Mouse (Mus musculus) urinary bladder, postnatal 4 days (tissue): ENCODE results near the gene Cd86.

Source experiments
- DNase-seq, 2 experiments: peaks; one replicate each; pipeline ENCODE4 v3.0.0; 2021 to 2022; ENCODE audit warnings: low spot score in 2 of 2

Gene Cd86

DNA sequence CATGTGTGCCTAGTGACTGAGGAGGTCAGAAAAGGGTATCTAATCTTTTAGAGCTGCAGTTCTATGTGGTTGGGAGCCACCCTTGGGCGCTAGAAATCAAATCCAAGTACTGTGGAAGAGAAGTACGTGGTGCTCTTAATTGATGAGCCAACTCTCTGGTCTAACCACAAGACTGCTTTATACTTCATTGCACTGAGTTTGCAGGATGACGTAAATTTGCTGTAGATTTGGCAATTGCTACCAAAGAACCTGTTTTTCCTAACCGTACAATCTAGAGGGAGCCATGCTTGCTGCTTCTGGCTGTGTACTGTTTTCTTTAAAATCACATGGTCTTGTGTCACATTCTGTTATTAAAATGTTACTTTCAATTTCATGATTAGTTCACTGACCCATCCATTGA is 10.0 kb downstream of the Cd86 start:
- DNase-seq = no peak

DNA sequence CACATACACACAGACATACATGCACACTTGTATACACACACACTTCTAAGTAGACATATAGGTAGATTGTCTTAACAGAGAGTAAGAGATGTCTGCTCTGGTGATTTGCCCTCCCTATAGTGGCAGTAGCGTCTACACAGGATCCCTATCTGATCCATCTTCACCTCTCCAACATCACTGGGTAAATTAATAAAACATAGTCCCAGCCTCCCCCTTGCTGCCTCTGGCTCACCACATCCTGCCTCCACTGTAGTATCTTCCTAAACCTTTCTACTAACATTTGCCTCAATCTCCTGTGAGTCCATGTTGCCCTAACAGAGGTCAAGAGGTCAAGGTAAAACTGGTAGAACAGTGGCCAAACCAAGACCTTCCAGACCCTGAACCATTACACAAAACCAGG is 10.7 kb downstream of the Cd86 start:
- no peak for DNase-seq

DNA sequence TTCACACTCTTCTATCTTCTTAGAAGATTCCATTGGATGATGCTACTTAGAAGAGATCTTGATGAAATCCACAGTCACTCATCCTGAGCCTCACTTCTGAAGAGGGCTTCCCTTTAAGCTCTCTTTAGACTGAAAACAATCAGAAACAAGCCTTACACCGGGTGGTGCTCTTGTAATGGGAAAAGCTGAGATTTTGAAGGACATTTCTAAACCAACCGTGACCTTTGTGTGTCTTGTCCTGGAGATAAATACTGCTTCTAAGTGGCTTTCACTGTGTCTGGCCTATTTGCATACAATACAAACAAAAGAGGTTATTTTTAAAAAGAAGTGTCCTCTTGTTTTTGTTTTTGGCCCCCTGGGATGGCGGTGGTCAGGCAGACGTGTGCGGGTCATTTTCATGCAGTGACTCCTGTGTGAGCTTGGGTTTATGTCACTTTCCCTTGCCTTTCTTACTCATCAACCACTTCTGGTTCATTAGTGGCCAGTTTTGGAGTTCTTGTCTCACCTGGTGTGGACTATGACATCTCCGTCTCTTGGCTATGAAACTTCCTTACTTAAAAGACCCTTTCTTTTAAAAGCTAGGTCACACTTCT is 14.6 kb downstream of the Cd86 start:
- DNase-seq = no peak

DNA sequence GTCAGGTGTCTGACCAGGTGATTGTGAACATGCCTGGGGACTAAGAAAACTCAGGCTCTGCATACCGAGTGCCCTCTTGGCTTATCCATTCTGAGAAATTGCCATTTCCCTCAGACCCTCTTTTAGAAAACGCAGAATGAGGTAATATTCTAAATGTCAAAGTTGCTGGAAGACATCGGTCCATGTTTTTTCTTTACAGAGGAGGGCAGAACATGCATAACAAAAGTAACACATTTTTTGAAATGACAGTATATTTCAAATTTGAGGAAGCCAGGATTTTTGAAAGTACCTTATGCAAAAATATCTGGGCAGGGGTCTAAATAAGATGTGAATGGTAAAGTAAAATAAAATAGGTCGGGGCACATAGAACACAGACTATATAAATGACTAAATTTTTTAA is 15.4 kb downstream of the Cd86 start:
- DNase-seq = no peak

- DNase-seq = no peak
These were observed 16.6 kb downstream of the Cd86 start for GRCm38 (mm10) chr16:36649304-36649703.

GRCm38 (mm10) chr16:36645124-36645523 is 20.8 kb downstream of the Cd86 start:
- no peak for DNase-seq

- DNase-seq = no peak
These were observed 23.2 kb downstream of the Cd86 start for GRCm38 (mm10) chr16:36642696-36643046.

DNA sequence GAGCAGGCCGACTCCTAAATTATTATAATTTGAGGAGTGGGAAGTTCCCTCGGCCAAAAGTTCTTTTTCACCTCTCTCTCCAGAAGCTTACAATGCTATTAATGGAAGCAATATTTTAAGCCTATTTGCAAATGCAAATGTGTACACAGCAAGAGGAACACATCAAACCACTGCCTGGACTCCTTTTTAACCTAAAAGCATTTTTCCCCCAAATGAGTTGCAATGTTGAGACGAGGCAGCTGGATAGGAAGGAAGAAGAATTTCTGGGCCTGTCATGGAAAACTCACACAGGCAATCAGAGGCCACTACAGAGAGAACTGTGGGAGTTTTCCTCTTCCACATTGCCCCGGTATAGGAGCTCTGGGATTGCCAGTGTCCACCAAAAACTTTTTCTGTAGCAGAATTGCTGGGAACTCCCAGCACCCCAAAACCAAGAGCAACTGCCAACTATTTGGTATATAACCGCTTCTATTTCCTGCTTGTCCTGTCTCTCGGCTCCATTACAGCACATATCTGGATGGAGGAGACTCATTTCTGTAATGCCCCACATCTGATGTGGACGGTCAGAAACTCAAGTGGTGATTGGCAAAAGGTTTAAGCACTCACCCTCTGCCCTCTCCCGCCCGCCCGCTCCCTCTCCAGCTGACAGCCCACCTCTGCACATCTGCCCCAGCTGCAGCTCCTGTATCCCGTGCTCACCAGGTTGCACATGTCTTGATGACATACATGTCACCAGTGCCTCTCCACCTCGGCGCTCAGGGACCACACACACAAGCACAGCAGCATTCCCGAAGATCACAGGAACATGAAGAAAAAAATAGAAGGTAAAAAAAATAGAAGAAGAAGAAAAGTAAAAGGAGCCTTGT is 23.8 kb downstream of the Cd86 start:
- DNase-seq = no peak

- no peak for DNase-seq
These were observed 24.9 kb downstream of the Cd86 start for GRCm38 (mm10) chr16:36640993-36641392.

DNA sequence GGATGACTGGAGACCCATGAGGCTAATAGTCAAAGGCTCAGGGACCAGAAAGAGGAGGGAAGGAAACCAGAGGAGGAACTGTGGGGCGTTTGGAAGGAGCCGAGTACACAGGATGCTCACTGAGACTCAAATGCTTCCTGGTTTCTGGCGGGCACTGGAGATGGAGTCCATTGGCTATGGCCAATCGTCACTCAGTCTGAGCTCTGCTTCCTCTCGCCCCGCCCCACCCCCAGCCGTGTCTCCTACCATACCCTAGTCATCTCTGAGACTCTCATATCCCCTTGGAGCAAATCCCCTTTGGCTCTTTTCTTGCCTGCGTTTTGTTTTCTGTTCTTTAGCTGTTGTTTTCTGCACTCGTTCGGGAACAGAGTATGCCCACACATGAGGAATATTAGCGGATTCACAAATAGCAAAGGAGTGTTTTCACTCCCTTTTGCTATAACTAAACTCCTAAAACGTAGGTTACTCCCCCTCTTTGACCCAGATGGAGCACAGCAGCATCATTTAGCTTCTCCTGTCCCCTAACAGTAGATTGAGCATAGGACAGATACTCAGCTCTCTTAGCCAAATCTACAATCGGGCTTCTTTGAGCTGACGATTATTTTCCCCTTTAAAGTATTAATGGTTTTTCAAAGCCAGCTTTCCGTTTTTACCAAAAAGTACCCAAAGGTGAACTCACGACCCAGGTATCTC is 25.9 kb downstream of the Cd86 start:
- no peak for DNase-seq

DNA sequence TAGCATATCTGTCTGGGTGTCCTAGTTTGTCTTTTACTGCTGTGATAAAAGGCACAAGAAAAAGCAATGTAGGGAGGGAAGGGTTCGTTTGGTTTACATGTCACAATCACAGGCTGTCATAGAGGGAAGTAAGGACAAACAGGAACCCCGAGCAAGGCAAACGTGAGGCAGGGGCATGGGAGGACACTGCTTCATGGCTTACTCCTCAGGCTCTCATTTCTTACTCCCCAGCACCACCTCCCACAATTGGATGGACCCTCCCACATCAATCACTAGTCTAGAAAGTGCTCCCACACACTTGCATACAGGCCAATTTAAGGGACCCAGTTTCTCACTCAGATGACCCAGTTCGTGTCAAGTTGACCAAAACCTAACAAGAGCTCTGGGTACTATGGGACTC is 29.1 kb downstream of the Cd86 start:
- no peak for DNase-seq

- DNase-seq = no peak
These were observed 30.7 kb downstream of the Cd86 start for GRCm38 (mm10) chr16:36634971-36635710.

DNA sequence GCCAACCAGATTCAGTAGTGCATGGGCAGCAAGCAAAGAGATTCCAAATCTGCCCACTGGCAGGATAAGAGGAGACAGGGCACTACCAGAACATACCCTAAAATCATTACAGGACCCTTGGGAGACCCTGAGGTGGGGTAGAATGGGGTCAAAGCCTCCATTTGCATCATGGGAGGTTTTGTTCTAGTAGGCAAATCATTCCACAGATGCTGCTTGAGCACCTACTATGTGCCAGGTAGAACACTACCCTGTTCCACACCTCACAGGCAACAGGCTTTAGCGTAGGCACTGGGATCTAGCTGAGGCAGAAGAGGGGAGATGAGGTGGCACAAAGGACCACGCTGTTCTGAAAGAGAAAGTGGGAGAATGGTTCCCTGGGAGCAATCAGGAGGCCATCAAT is 31.5 kb downstream of the Cd86 start:
- no peak for DNase-seq

DNA sequence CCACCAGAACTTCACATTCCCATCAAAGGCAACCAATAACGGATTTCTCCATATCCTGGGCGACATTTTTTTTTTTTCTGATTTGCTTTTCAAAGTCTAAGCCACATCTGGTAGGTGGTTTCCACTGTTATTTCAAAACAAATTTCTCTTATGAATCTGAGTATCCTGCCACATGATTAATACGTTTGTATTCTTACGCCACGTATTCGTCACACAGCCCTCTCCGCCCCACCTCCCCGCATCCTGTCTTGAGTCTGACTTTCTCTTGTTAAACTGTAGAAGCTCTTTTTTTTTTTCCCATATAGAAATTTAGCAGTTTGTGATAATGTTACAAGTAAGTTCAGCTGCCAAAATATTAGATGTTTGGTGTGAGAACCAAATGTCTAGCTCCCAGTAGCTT is 33.7 kb downstream of the Cd86 start:
- no peak for DNase-seq

- DNase-seq = peak in 1 of 2 experiments; percentile 33
These were observed 34.3 kb downstream of the Cd86 start for GRCm38 (mm10) chr16:36631607-36632006.

- peak in 1 of 2 experiments; percentile 35 for DNase-seq
These were observed 38.1 kb downstream of the Cd86 start for GRCm38 (mm10) chr16:36627740-36628139.

GRCm38 (mm10) chr16:36626567-36627197 is 39.2 kb downstream of the Cd86 start:
- peak in 1 of 2 experiments; percentile 30 for DNase-seq

DNA sequence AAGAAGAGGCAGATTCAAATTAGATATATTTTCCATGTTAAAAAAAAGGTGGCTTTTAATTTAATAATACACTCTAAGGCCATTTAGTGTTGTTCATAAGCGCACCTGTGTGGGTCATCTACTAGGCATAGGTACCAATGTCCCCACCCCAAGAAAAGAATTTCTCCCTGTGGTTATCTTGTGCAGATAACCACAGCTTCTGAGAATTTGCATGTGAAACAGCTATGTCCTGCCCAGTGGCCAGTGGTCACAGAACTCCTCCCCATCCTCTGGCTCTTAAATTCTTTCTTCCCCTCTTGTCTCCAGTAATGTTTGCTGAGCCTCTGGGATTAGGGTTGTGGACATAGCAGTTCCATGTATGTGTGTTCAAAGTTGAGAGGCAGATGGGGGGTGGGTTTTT is 40.0 kb downstream of the Cd86 start:
- DNase-seq = peak in 1 of 2 experiments; percentile 5

- peak in 1 of 2 experiments; percentile 35 for DNase-seq
These were observed 43.6 kb downstream of the Cd86 start for GRCm38 (mm10) chr16:36622320-36622719.

- no peak for DNase-seq
These were observed 44.8 kb downstream of the Cd86 start for GRCm38 (mm10) chr16:36621108-36621507.

- no peak for DNase-seq
These were observed 52.2 kb downstream of the Cd86 start for GRCm38 (mm10) chr16:36613701-36614100.

DNA sequence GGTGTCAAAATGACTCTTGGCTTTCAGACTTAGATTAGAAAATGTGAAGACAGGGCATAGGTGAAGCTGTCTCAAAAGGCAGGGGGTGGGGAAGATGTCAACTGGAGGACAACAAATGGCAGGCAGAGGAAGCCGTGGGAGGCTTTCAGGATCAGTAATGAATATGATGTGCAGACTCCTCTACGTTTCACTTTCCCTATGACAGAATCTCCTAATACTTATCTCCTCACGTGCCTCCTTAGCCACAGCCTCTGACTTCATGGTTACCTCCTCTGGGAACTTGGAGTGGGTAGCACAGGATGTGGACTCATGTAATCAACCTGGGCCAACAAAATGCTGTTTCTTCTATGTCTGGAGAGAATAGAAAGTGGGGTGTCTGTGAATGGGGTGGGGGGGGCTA is 63.2 kb downstream of the Cd86 start:
- DNase-seq = no peak
